Mouse (Mus musculus) testis, adult 2 months (tissue): ENCODE results near the gene Stag1. TPM values are rescaled to one million over a fixed set of nuclear protein-coding genes. Genes with fewer than 3 reads are reported as not detected.
"Not testable (repeated sequence)": the region's sequence is repeated elsewhere in the genome, so short reads cannot be mapped to it uniquely, and the experiment has no call there.

Experiments
- H3K27ac ChIP-seq: fragments of 200-500 bp; 2 replicates; pipeline ENCODE4 v1.5.1; 2012; ENCODE audit warnings: low read depth, low read length; ENCODE audit not compliant: control insufficient read depth, insufficient read depth
- H3K27me3 ChIP-seq: fragments of 200-500 bp; 2 replicates; pipeline ENCODE4 v1.6.1; 2012; ENCODE audit warnings: mild to moderate bottlenecking, low read length, moderate library complexity; ENCODE audit not compliant: control insufficient read depth, insufficient read depth
- H3K36me3 ChIP-seq: fragments of 200-500 bp; 2 replicates; pipeline ENCODE4 v1.6.1; 2012; ENCODE audit warnings: mild to moderate bottlenecking, low read length; ENCODE audit not compliant: control insufficient read depth, insufficient read depth
- H3K4me1 ChIP-seq: fragments of 200-500 bp; 2 replicates; pipeline ENCODE4 v1.6.1; 2012; ENCODE audit warnings: low read length; ENCODE audit not compliant: control insufficient read depth, insufficient read depth
- H3K4me3 ChIP-seq: fragments of 200-500 bp; 2 replicates; pipeline ENCODE4 v1.5.1; 2012; ENCODE audit warnings: low read depth, mild to moderate bottlenecking, low read length, moderate library complexity, mixed read lengths; ENCODE audit not compliant: control insufficient read depth
- CTCF ChIP-seq: fragments of 200-500 bp; IDR thresholded peaks from 2 replicates; pipeline ENCODE4 v1.5.1; 2012; ENCODE audit warnings: low read depth, mild to moderate bottlenecking, inconsistent platforms, low read length, moderate library complexity; ENCODE audit not compliant: control insufficient read depth, insufficient read depth, insufficient replicate concordance
- POLR2A ChIP-seq: fragments of 200-500 bp; IDR thresholded peaks from 2 replicates; pipeline ENCODE4 v1.6.1; 2012; ENCODE audit warnings: low read depth, mild to moderate bottlenecking, inconsistent platforms, low read length, moderate library complexity; ENCODE audit not compliant: control insufficient read depth
- polyA plus RNA-seq: library from polyadenylated mRNA; depleted of rRNA; stranded (reverse); fragments of >200 nt; gene quantifications from 2 replicates; pipeline ENCODE4 v1.2.3, GENCODE M21; 2012

Gene Stag1
- polyA plus RNA-seq, 1 experiment: 7.0 TPM

- TF ChIP-seq POLR2A (no peak), CTCF (no peak)
- Histone ChIP-seq H3K27me3 (no peaks in the 10 kb centered on the region), H3K27ac (no peak overlapping the region), H3K36me3 (no peaks in the 10 kb centered on the region), H3K4me1 (no peaks in the 10 kb centered on the region), H3K4me3 (no peak overlapping the region)
Measured at GRCm38 (mm10) chr9:100736646-100737031, 139.0 kb downstream of the Stag1 start.

- not testable (repeated sequence) for H3K4me3 ChIP-seq, H3K4me1 ChIP-seq, H3K27ac ChIP-seq, H3K36me3 ChIP-seq, H3K27me3 ChIP-seq
Measured at GRCm38 (mm10) chr9:100777238-100777637, 179.6 kb downstream of the Stag1 start.

DNA sequence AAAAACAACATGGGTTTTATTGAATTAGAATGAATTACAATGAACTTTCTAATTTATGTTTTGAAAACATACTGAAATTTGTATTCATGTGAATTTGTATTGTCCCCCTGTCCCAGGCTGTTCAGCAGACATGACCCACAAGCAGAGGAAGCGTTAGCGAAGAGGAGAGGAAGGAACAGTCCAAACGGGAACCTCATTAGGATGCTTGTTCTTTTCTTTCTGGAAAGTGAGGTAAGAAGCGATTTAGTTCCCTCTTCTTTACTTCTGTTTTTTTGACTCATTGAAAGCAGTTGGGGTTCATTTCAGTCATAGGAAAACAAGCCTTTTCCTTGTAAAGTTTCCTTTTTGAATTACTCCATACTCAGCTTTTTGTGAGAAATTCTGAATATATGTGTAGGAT, 268.4 kb downstream of the Stag1 start:
- TF ChIP-seq POLR2A: no peak
- TF ChIP-seq CTCF: no peak

GRCm38 (mm10) chr9:100869635-100870034, 272.0 kb downstream of the Stag1 start:
- Histone ChIP-seq H3K27ac (no peak overlapping the region), H3K36me3 (no peaks in the 10 kb centered on the region), H3K27me3 (no peaks in the 10 kb centered on the region), H3K4me3 (no peak overlapping the region), H3K4me1 (no peaks in the 10 kb centered on the region)
- TF ChIP-seq POLR2A (no peak), CTCF (no peak)

More for the DNA sequence above, 268.4 kb downstream of the Stag1 start:
- no peaks in the 10 kb centered on the region for H3K36me3 ChIP-seq
- no peak overlapping the region for H3K4me3 ChIP-seq
- no peak overlapping the region for H3K27ac ChIP-seq
- H3K27me3 ChIP-seq: no peaks in the 10 kb centered on the region
- no peaks in the 10 kb centered on the region for H3K4me1 ChIP-seq

- TF ChIP-seq POLR2A: no peak
- no peaks in the 10 kb centered on the region for H3K27me3 ChIP-seq
- H3K36me3 ChIP-seq: no peaks in the 10 kb centered on the region
- H3K27ac ChIP-seq: no peak overlapping the region
- H3K4me3 ChIP-seq: no peak overlapping the region
- no peaks in the 10 kb centered on the region for H3K4me1 ChIP-seq
Measured at GRCm38 (mm10) chr9:100896111-100896510, 298.5 kb downstream of the Stag1 start.

DNA sequence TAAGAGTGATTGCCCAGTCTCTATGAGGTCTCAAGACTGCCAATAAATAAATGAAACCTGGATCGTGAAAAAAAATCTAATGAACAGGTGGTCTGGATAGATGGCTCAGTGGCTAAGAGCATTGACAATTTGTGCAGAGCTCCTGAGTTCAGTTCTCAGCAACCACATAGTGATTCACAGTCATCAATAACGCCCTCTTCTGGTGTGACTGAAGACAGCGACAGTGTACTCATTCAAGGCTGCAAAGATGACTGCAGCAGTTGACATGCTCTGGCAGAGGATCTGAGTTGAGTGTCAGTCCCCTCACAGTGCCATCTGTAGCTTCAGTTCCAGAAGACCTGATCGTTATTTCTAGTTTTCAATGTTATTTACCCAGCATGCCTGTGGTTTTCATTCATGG, 300.4 kb downstream of the Stag1 start:
- TF ChIP-seq POLR2A (no peak), CTCF (no peak)
- no peaks in the 10 kb centered on the region for H3K4me1 ChIP-seq
- no peak overlapping the region for H3K27ac ChIP-seq
- no peaks in the 10 kb centered on the region for H3K36me3 ChIP-seq
- no peak overlapping the region for H3K4me3 ChIP-seq
- H3K27me3 ChIP-seq: no peaks in the 10 kb centered on the region

GRCm38 (mm10) chr9:100910352-100910751, 312.8 kb downstream of the Stag1 start:
- no peaks in the 10 kb centered on the region for H3K36me3 ChIP-seq
- no peak overlapping the region for H3K4me3 ChIP-seq
- H3K27ac ChIP-seq: no peak overlapping the region
- H3K27me3 ChIP-seq: no peaks in the 10 kb centered on the region
- TF ChIP-seq POLR2A (no peak), CTCF (no peak)
- no peaks in the 10 kb centered on the region for H3K4me1 ChIP-seq

- no peaks in the 10 kb centered on the region for H3K4me1 ChIP-seq
- H3K36me3 ChIP-seq: no peaks in the 10 kb centered on the region
- TF ChIP-seq POLR2A: no peak
- TF ChIP-seq CTCF: no peak
- no peaks in the 10 kb centered on the region for H3K27me3 ChIP-seq
- H3K27ac ChIP-seq: no peak overlapping the region
- no peak overlapping the region for H3K4me3 ChIP-seq
Measured at GRCm38 (mm10) chr9:100917111-100917510, 319.5 kb downstream of the Stag1 start.

DNA sequence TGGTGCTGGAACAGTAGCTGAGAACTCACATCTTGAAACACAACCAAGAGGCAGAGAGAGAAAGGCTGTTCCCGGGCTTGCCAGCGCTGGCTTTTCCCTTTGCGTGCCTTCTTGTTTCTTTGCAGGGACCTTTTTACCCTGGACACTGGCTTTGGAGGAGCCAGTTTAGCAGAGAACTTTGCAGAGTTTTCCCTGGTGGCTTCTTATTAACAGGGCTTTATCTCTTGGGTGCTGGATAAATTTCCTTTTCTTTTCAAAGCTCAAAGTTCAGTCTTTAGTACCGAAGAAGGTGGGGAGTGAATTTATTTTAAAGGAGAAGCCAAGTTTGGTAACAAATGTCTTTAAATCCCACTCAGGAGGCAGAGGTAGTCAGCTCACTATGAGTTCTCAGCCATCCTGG, 329.0 kb downstream of the Stag1 start:
- no peaks in the 10 kb centered on the region for H3K27me3 ChIP-seq
- no peaks in the 10 kb centered on the region for H3K36me3 ChIP-seq
- no peak overlapping the region for H3K27ac ChIP-seq
- no peaks in the 10 kb centered on the region for H3K4me1 ChIP-seq
- TF ChIP-seq CTCF: no peak
- TF ChIP-seq POLR2A: no peak
- H3K4me3 ChIP-seq: no peak overlapping the region
